Mouse (Mus musculus) T-helper 17 cell (primary cell): ENCODE data around the gene Wdr19.
"Not testable (repeated sequence)": the region's sequence is repeated elsewhere in the genome, so short reads cannot be mapped to it uniquely, and the experiment has no call there.

Experiments used
- in situ Hi-C, 2 experiments: fragments of 300-600 bp; cut with MboI, MseI; formaldehyde crosslinking; loops; 1 replicate in 1 of 2; 2 replicates in 1 of 2; pipeline ENCODE4 v1.15.1; 2025; ENCODE audit warnings: high pct_unique_total_duplicates in 2 of 2

Gene Wdr19

GRCm38 (mm10) chr5:65191601-65192000, 7.9 kb upstream of the Wdr19 start:
- in situ Hi-C loops: no loop called here

GRCm38 (mm10) chr5:65194441-65194840, 5.1 kb upstream of the Wdr19 start:
- in situ Hi-C loops: no loop called here

DNA sequence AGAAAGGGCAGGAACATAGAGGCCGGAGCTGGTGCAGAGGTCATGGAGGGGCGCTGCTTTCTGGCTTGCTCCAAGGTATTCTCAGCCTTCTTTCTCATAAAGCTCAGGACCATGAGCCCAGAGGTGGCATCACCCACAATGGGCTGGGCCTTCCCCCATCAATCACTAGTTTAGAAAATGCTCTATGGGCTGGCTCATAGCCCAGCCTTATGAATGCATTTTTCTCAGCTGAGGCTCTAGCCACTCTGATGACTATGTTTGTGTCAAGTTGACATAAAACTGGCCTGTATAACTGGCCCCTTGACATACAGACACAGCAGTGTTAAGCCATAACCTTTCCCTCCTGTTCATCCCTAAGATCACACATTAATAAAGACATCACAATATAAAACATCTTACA, 5.2 kb downstream of the Wdr19 start:
- in situ Hi-C loops: no loop called here

- in situ Hi-C loops: no loop called here
Measured at GRCm38 (mm10) chr5:65213321-65213720, 13.8 kb downstream of the Wdr19 start.

DNA sequence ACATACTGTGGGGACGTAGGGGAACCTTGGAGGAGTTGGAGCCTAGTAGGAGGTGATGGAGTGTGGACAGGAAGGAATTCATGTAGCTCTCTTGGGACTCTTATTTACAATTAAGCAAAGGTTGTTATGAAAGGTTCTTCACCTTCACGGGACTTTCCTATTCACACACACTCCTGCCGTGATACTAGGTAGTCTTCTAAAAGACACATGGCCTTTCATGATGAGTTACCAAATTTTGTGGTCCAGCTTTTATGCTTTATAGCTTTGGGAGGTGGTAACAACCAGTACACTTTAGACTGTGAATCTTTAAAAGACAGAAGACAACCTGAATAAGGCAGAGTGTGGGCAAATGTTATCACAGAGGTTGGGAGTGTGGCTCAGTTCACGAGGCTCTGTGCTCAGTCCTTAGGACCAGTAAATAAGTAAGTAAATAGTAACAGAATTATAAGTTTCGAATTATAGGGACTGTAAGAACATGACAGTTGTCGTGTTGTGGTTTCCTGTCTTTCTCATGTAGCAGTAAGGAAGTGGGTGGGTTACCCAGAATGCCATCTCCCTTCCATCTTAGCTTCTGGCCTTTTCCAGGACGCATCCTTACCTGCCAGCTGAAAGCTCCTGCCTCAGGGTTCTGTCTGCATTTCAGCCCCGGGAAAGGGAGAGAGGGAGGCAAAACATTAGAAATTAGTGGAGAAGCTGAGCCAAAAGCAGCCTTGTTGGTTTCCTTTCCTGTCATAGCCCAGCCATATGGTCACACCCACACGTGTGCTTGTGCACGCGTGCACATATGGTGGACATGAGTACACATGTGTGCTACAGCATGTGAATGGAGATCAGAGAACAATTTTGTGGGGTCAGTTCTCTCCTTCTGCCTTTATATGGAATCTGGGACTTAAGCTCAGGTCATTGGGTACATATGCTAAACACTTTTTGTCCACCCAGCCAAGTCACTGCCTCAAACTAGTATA, 18.1 kb downstream of the Wdr19 start:
- in situ Hi-C loops: no loop called here

- in situ Hi-C loops: no loop called here
Measured at GRCm38 (mm10) chr5:65221037-65221436, 21.5 kb downstream of the Wdr19 start.

- in situ Hi-C loops: no loop called here
Measured at GRCm38 (mm10) chr5:65224056-65224455, 24.6 kb downstream of the Wdr19 start.

DNA sequence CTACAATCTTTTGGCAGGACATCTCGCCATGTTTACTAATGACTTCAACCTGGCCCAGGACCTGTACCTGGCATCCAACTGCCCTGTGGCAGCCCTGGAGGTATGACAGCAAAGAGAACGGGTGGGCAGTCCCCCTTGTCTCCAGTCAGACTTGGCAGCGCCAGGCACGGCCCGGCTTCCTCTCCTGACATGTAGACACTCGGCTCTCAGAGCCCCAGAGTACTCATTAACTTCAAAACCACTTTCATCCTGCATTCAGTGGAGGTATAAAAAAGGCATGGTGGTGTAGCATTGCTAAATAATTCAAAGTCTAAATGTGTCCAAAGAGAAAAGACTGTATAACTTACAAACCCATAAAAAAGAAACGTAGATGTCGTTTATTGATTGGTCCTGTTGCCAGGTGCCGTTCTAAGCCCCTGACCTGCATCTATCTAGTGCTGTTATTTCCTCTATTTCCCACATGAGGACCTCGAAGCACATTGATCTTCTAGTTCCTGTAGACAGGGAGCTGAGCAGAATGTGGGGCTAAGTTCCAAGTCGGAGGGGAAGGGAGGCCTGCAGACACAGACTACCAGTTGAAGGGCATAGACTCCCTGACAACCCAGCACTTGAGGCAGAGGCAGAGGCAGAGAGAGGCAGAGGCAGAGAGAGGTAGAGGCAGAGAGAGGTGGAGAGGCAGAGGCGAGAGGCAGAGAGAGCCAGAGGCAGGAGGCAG, 31.9 kb downstream of the Wdr19 start:
- in situ Hi-C loops: loop anchor here in 1 of 2 experiments (5.0 kb wide), 1 partner anchor 344 kb away; no protein-coding TSS in a partner anchor

DNA sequence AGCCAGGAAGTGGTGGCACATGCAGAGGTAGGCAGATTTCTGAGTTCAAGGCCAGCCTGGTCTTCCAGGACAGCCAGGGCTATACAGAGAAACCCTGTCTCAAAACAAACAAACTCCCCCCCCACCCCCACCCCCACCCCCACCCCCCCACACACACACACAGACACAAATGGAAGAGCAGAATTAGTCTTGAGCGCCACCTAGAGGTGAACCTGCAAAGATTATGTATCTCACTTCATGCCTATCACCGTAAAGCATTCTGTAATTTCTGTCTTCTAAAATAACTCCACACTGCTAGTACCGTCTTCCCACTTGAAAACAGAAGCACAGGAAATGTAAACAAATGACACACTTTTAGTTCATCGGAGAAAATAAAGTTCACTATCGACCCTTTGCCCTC, 43.2 kb downstream of the Wdr19 start:
- in situ Hi-C loops: loop anchor here in 1 of 2 experiments (5.0 kb wide), 1 partner anchor 240 kb away; no protein-coding TSS in a partner anchor

DNA sequence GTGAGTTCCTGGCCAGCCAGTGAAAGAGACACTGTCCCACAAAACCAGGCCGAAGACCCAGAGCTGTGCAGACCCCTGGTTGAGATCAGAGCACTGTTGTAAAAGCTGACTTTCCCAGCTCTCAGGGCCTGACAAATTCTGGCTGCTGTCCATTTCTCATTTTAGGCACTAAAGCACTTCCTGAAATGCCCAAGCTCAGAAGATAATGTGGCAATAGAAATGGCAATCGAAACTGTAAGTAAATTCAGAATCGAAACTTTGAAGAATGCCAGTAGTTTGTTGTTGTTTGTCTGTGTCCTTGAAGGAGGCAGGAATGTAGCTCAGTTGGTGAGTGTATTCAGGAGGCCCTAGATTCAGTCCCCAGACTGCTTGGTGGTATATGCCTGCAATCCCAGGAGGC, 47.8 kb downstream of the Wdr19 start:
- in situ Hi-C loops: no loop called here

GRCm38 (mm10) chr5:65250185-65250855, 50.8 kb downstream of the Wdr19 start:
- in situ Hi-C loops: no loop called here

GRCm38 (mm10) chr5:65257910-65258505, 58.5 kb downstream of the Wdr19 start:
- in situ Hi-C loops: no loop called here

- in situ Hi-C loops: no loop called here
Measured at GRCm38 (mm10) chr5:65273966-65274365, 74.5 kb downstream of the Wdr19 start.

DNA sequence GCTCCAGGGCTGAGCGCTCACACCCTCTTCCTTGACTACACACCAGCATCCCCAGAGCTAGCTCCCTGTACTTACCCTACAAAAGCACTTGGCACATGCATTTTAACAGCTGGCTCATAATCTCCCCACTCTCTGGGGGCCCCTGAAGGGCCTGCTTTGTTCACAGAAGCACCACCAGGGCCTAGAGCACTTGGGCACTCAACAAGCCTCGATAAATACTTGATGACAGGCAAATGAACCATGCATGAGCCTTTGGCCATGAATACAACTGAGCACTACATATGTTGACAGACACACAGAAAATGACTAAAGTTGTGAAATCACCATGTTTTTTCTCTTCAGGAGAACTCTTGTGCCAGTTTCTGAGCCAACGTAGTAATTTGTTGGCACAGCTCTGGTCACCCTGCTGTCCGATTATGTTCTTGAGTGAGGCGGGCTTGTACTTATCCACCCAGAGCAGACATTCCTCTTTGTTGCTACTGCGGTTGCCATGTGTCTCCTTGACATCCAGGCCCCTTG, 79.7 kb downstream of the Wdr19 start:
- in situ Hi-C loops: loop anchor here in 1 of 2 experiments (5.0 kb wide), 1 partner anchor 33 kb away; no protein-coding TSS in a partner anchor

- in situ Hi-C loops: no loop called here
Measured at GRCm38 (mm10) chr5:65281216-65281615, 81.7 kb downstream of the Wdr19 start.

- in situ Hi-C loops: no loop called here
Measured at GRCm38 (mm10) chr5:65284171-65284570, 84.7 kb downstream of the Wdr19 start.

GRCm38 (mm10) chr5:65287751-65288701, 88.5 kb downstream of the Wdr19 start:
- in situ Hi-C loops: no loop called here

GRCm38 (mm10) chr5:65289009-65289408, 89.5 kb downstream of the Wdr19 start:
- in situ Hi-C loops: not testable (repeated sequence)

- in situ Hi-C loops: no loop called here
Measured at GRCm38 (mm10) chr5:65293627-65294026, 94.1 kb downstream of the Wdr19 start.

GRCm38 (mm10) chr5:65294270-65294669, 94.8 kb downstream of the Wdr19 start:
- in situ Hi-C loops: no loop called here
